In genomic region chr1:79762282-79763250, GRCm38 (mm10) we compare ENCODE assay signal across 8 mouse cellular contexts. TPM values are rescaled to one million over a fixed set of nuclear protein-coding genes. Genes with fewer than 3 reads are reported as not detected.
A peak's percentile ranks its signal among the peaks of the same experiment; 100 is the strongest.
DNase-seq lines count a peak whose midpoint lies in the region.

No protein-coding gene starts in this region.

- H3K36me3 ChIP-seq in limb, embryonic 10.5 days = no peaks in the 10 kb centered on the region

- H3K4me3 ChIP-seq in limb, embryonic 10.5 days = peak overlapping the region; percentile 87

- peak overlapping the region; percentile 88 for H3K27ac ChIP-seq in limb, embryonic 10.5 days

- 69% methylated on average over 16 of the region's 16 CpGs for WGBS in limb, embryonic 10.5 days

- DNase-seq in cerebellum, adult 8-10 months = peak; percentile 15
- DNase-seq in cerebellum, postnatal 25 days = no peak
- DNase-seq in thymus, postnatal 4 days = peak; percentile 25
- DNase-seq in thymus, postnatal 36 days = no peak
- DNase-seq in limb, embryonic 10.5 days (ENCODE audit: low spot score) = no peak
- peak; percentile 20 for DNase-seq in naive thymus-derived CD4-positive, alpha-beta T cell, adult 2 months (ENCODE audit: low read depth)
- DNase-seq in frontal cortex, postnatal 25 days (ENCODE audit: low spot score in 2 of 2) = no peak
- DNase-seq in retina, embryonic 14.5 days (ENCODE audit: low spot score) = no peak

- no peaks in the 10 kb centered on the region for H3K27me3 ChIP-seq in limb, embryonic 10.5 days (ENCODE audit: low read depth, poor library complexity, severe bottlenecking)

- H3K4me1 ChIP-seq in limb, embryonic 10.5 days = peaks cover 19% of the 10 kb centered on the region

- no peaks in the 10 kb centered on the region for H3K9me3 ChIP-seq in limb, embryonic 10.5 days (replicated peaks)

RNA-seq across cellular contexts. Expression of gene Mrpl44, which starts 13.3 kb away (rescaled TPM):
- 57.9 and 64.1 TPM in 2 replicates for polyA plus RNA-seq in limb, embryonic 10.5 days (2016; fragmentation: Nextera tagmentation; extraction: Ambion mirVana)

RNA-seq across cellular contexts. Expression of gene Wdfy1, which starts 13.4 kb away (rescaled TPM):
- polyA plus RNA-seq in limb, embryonic 10.5 days (2016; fragmentation: Nextera tagmentation; extraction: Ambion mirVana) = 25.7 and 30.6 TPM in 2 replicates

Comparison
In these comparisons a context has a peak if more than half of its experiments do, and no peak if none do; other contexts are left out.
1. DNase-seq: peak in cerebellum, adult 8-10 months (single experiment), thymus, postnatal 4 days (single experiment) and naive thymus-derived CD4-positive, alpha-beta T cell, adult 2 months (single experiment); none in cerebellum, postnatal 25 days (0 of 2), thymus, postnatal 36 days (0 of 2), limb, embryonic 10.5 days (single experiment), frontal cortex, postnatal 25 days (0 of 2) and retina, embryonic 14.5 days (single experiment).